Mouse (Mus musculus) kidney, postnatal 0 days (tissue): Measurements from ENCODE around the gene Pitpnm2. TPM values are rescaled to one million over a fixed set of nuclear protein-coding genes. Genes with fewer than 3 reads are reported as not detected.

Experiments
- ATAC-seq: fragments of 200-750 bp; cut with Nextera tagmentation; replicated peaks from 2 replicates; pipeline ENCODE4 v1.8.0; 2017; ENCODE audit warnings: low read depth, moderate number of reproducible peaks, moderate TSS enrichment, moderate library complexity; ENCODE audit not compliant: low FRiP score
- DNase-seq: peaks from one replicate; pipeline ENCODE4 v3.0.0-alpha.2; 2016; ENCODE audit warnings: low spot score
- H3K27ac ChIP-seq: fragments of 300-500 bp; sonication (generic); 2 replicates; pipeline ENCODE4 v1.5.1; 2014; ENCODE audit warnings: mild to moderate bottlenecking
- H3K27me3 ChIP-seq: fragments of 300-500 bp; sonication (generic); 2 replicates; pipeline ENCODE4 v1.6.1; 2014; ENCODE audit warnings: low read length, mixed read lengths; ENCODE audit not compliant: insufficient read depth
- H3K36me3 ChIP-seq: fragments of 300-500 bp; sonication (generic); 2 replicates; pipeline ENCODE4 v1.6.1; 2014; ENCODE audit warnings: low read length, mixed read lengths; ENCODE audit not compliant: insufficient read depth
- H3K4me1 ChIP-seq: fragments of 300-500 bp; sonication (generic); replicated peaks from 2 replicates; pipeline ENCODE4 v1.6.1; 2014; ENCODE audit warnings: antibody characterized with exemption, low read length, mixed read lengths; ENCODE audit not compliant: insufficient read depth
- H3K4me2 ChIP-seq: fragments of 300-500 bp; sonication (generic); 2 replicates; pipeline ENCODE4 v1.6.1; 2014; ENCODE audit warnings: mild to moderate bottlenecking, low read length, moderate library complexity, mixed read lengths
- H3K4me3 ChIP-seq: fragments of 300-500 bp; sonication (generic); replicated peaks from 2 replicates; pipeline ENCODE4 v1.5.1; 2014; ENCODE audit warnings: low read depth, low read length
- H3K9ac ChIP-seq: fragments of 300-500 bp; sonication (generic); 2 replicates; pipeline ENCODE4 v1.6.1; 2014; ENCODE audit warnings: low read depth, low read length
- H3K9me3 ChIP-seq: fragments of 300-500 bp; sonication (generic); replicated peaks from 2 replicates; pipeline ENCODE4 v1.6.1; 2016; ENCODE audit warnings: low read length, inconsistent platforms, mixed read lengths
- CTCF ChIP-seq: IDR thresholded peaks from 2 replicates; pipeline ENCODE4 v1.5.1; 2016; ENCODE audit warnings: antibody characterized with exemption, low read depth, mild to moderate bottlenecking, moderate library complexity
- WGBS: fragments of 180-500 bp; shearing (Covaris S2); extraction: QIAGEN DNeasy Blood & Tissue Kit; methylation state at CpG from one replicate; pipeline ENCODE4 v1.1.7; 2014; 5-methylcytosine and 5-hydroxymethylcytosine counted together
- polyA plus RNA-seq: library from polyadenylated mRNA; unstranded; fragments of >200 nt; fragmentation: Nextera tagmentation; extraction: Ambion mirVana; gene quantifications from 2 replicates; pipeline ENCODE4 v1.2.1, GENCODE M21; 2015

Gene Pitpnm2
- polyA plus RNA-seq, 1 experiment from 2014 or later = 3.1 TPM

DNA sequence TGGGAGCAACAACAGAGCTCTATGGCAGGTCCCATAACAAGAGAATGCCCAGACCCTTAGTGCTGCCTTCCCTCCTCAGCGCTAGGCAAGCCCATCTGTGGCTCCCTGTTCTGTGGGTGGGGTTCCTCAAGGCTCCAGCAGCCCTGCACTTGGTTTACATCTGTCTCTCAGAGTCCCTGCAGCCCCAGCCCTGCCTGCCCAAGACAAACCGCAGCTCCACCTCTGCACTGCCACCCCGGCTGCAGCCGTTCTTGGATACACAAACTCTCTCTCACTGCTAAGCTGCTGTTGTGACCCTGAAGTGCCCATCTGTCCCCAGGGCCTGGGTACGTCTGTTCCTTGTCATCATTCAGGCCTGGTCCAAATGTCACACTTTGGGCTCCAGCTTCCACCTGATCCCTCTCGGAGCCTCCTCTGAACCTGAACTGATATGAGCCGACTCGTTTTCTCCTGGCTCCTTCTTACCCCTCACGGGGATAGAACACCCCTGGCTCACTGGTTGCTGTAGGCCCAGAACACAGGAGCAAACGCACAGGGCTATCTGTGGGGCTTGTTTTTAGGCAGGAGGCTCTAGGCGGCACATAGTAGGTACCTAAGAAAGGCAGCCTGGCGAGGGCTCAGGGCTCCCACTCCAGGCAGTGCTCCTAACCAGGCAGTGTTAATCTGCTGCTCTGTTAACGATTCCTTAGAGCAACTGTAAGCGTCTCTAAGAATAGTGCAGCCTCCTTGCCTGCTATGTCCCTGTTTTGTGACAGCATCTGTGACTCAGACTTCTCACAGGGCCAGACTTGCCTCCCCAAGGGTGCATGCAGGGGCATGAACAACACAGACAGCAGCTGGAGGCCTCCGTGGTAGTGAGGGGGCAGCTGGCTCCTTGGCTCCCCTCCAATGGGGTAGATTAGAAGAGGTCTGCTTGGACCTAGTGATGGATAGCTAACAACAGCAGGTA lies 83.7 kb downstream of the Pitpnm2 start:
- H3K27me3 ChIP-seq = no peaks in the 10 kb centered on the region
- WGBS = 48% methylated on average over 15 of the region's 15 CpGs
- H3K4me3 ChIP-seq = no peak overlapping the region
- H3K27ac ChIP-seq = no peak overlapping the region
- H3K9me3 ChIP-seq = no peaks in the 10 kb centered on the region
- no peaks in the 10 kb centered on the region for H3K36me3 ChIP-seq
- ATAC-seq (no peak), DNase-seq (no peak)
- no peak for TF ChIP-seq CTCF
- peaks cover 25% of the 10 kb centered on the region for H3K4me1 ChIP-seq
- H3K9ac ChIP-seq = no peak overlapping the region
- H3K4me2 ChIP-seq = no peak overlapping the region

DNA sequence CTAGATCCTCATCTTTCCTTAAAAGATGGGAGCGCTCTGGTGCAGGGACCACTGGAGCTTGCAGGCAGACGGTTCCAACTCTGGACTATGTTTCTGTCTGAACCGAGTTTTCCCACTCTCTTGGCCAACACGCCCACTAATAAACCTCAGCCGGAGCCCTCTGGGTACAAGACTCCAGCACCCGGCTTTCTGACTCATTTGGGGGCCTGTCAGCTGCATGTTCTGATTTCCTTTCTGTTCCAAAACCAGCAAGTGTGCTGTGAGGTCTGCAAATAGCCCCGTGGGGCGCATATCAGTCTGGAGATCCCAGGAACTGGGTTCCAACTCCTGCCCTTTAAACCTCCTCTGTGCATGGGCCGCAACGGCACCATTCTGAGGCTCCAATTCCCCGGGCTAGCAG lies 86.1 kb downstream of the Pitpnm2 start:
- no peak overlapping the region for H3K27ac ChIP-seq
- ATAC-seq = no peak
- WGBS = 77% methylated on average over 11 of the region's 11 CpGs

DNA sequence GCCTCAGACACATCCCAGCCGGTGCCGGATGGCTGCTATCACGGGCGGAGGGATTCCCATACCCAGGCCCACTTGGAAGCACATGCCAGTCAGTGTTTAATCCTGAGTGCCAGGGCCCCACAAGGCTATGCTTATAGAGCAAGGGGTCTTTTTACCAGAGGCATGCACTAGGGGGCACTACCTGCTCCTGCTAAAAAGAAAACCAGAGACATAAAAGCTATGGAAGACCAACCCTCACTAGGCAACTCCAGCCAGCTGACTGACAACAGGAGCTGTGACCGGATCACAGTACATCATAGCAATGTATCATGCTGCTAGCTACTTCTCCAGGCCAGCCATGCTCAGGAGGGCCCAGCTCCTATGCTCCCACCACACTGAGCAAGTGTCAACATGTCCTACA lies 87.0 kb downstream of the Pitpnm2 start:
- H3K9ac ChIP-seq = no peak overlapping the region
- peak; percentile 84 for DNase-seq
- ATAC-seq = no peak
- H3K27me3 ChIP-seq = no peaks in the 10 kb centered on the region
- no peak overlapping the region for H3K4me2 ChIP-seq
- peak; percentile 78 for TF ChIP-seq CTCF
- no peak overlapping the region for H3K27ac ChIP-seq
- no peaks in the 10 kb centered on the region for H3K9me3 ChIP-seq
- no peak overlapping the region for H3K4me3 ChIP-seq
- WGBS = 55% methylated on average over 5 of the region's 5 CpGs
- H3K36me3 ChIP-seq = no peaks in the 10 kb centered on the region
- peaks cover 21% of the 10 kb centered on the region; the same call in 1 of the 2 replicates for H3K4me1 ChIP-seq

More for the DNA sequence above, 86.1 kb downstream of the Pitpnm2 start:
- Histone ChIP-seq H3K9ac (no peak overlapping the region), H3K4me3 (no peak overlapping the region), H3K4me1 (peaks cover 25% of the 10 kb centered on the region), H3K9me3 (no peaks in the 10 kb centered on the region), H3K4me2 (no peak overlapping the region), H3K36me3 (no peaks in the 10 kb centered on the region), H3K27me3 (no peaks in the 10 kb centered on the region)
- TF ChIP-seq CTCF = no peak
- DNase-seq = no peak

DNA sequence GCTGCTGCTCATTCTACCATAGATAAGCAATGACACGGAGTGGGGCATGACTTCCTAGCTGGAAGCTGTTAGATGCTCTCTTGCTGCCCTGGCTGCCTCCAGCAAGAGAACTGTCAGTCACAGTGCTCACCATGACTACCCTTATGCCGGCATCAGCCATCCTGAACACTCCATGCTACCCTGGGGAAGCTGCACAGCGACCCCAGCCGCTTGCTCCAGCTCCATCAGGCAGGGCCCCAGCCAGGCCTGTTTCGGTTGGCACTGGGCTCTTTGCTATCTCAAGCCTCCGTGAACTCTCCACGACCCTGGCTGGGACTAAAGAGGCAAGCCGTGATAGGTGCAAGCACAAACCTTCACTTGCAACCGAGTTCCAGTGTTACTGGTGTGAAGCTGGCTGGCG lies 87.7 kb downstream of the Pitpnm2 start:
- no peak for DNase-seq
- Histone ChIP-seq H3K27ac (no peak overlapping the region), H3K4me3 (no peak overlapping the region), H3K4me1 (peaks cover 18% of the 10 kb centered on the region; the same call in 1 of the 2 replicates), H3K36me3 (no peaks in the 10 kb centered on the region), H3K9ac (no peak overlapping the region), H3K4me2 (no peak overlapping the region), H3K9me3 (no peaks in the 10 kb centered on the region), H3K27me3 (no peaks in the 10 kb centered on the region)
- no peak for ATAC-seq
- TF ChIP-seq CTCF = no peak
- 65% methylated on average over 10 of the region's 10 CpGs for WGBS

DNA sequence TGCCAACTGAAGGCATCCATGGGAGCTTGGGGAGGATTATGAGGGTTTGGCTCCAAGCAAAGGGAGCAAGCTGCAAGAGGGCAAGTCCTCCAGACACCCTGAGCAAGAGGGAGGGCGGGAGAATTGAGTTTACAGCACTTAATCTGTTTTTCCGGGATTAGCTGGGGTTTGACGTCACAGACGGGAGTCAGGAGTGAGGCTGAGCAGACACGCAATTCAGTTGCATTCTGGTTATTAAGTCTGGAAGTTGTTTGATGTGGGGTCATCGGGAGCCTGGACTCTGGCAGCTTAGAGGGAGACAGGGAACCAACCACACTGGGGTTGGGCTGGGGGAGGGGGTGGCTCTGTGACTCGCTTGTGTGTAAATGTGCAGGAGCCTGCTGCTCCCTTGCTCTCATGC lies 90.1 kb downstream of the Pitpnm2 start:
- no peak for TF ChIP-seq CTCF
- no peak overlapping the region for H3K4me2 ChIP-seq
- no peak for DNase-seq
- H3K36me3 ChIP-seq = no peaks in the 10 kb centered on the region
- ATAC-seq = no peak
- no peak overlapping the region for H3K9ac ChIP-seq
- no peaks in the 10 kb centered on the region for H3K27me3 ChIP-seq
- no peak overlapping the region for H3K27ac ChIP-seq
- H3K4me3 ChIP-seq = no peak overlapping the region
- H3K9me3 ChIP-seq = no peaks in the 10 kb centered on the region
- 42% methylated on average over 7 of the region's 7 CpGs for WGBS
- no peaks in the 10 kb centered on the region for H3K4me1 ChIP-seq

DNA sequence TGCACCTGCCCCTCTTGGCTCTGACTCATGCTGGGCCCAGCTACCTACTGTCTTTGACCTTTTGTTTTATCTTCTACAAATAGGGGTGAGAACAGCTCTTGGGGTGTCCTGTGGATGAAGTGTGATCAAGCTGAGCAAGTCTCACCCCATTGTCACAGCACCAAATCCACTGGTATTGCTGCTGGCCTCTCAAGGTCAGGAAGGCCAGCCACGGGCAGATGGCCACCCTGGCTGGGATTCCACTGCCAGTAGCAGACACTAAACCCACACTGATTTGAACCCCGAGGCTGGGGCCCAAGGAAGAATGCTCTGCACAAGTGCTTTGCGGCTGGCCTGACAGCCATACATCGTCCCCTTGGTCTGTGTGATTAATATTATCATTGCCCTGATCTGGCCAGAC lies 91.3 kb downstream of the Pitpnm2 start:
- no peaks in the 10 kb centered on the region for H3K9me3 ChIP-seq
- H3K27ac ChIP-seq = no peak overlapping the region
- DNase-seq (no peak), ATAC-seq (no peak)
- H3K36me3 ChIP-seq = no peaks in the 10 kb centered on the region
- H3K27me3 ChIP-seq = no peaks in the 10 kb centered on the region
- no peak overlapping the region for H3K4me3 ChIP-seq
- WGBS = 63% methylated on average over 4 of the region's 4 CpGs
- no peak overlapping the region for H3K9ac ChIP-seq
- H3K4me2 ChIP-seq = no peak overlapping the region
- TF ChIP-seq CTCF = no peak
- no peaks in the 10 kb centered on the region for H3K4me1 ChIP-seq

DNA sequence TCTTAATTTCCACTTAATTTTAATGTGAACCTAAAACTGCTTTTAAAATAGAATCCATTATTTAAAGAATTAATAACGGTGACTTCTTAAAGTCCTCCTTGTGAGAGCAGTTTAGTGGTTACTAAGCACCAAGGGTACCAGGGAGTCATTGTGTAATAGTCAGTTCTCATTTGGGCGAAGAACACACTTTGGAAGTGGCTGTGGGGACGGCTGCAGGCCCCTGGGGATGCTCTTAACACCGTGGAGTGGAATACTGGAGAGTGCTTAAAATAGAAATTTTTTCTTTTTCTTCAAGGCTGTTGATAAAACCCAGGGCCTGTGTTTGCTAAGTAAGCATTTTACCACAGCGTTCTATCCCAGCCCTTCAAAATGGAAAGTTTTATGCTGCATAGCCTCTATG lies 93.6 kb downstream of the Pitpnm2 start:
- Histone ChIP-seq H3K36me3 (no peaks in the 10 kb centered on the region), H3K9me3 (no peaks in the 10 kb centered on the region), H3K4me1 (no peaks in the 10 kb centered on the region), H3K4me2 (no peak overlapping the region), H3K9ac (no peak overlapping the region), H3K27ac (no peak overlapping the region), H3K4me3 (no peak overlapping the region), H3K27me3 (no peaks in the 10 kb centered on the region)
- DNase-seq = no peak
- 78% methylated on average over 5 of the region's 5 CpGs for WGBS
- ATAC-seq = no peak
- no peak for TF ChIP-seq CTCF
